Mouse (Mus musculus) liver, adult 10 weeks (tissue): ENCODE results near the gene Rab3d. TPM values are rescaled to one million over a fixed set of nuclear protein-coding genes. Genes with fewer than 3 reads are reported as not detected.

Experiments used
- polyA plus RNA-seq: library from polyadenylated mRNA; stranded (reverse); fragments of 350-450 nt; fragmentation: Illumina TruSeq; extraction: RNeasy Lipid Tissue Mini Kit (QIAGEN cat#74804); gene quantifications from one replicate; pipeline ENCODE4 v1.2.3, GENCODE M21; 2014; ENCODE audit warnings: low read depth, low replicate concordance

Rab3d gene
- polyA plus RNA-seq, result 1.7 TPM

GRCm38 (mm10) chr9:21918035-21918592 lies at the start of gene Rab3d:
Gene Rab3d (minus strand): TSS chr9:21918192.

GRCm38 (mm10) chr9:21963417-21963816 lies 45.4 kb upstream of the Rab3d start, which contains the start of gene Epor:
Gene Epor (minus strand): TSS chr9:21963506.

GRCm38 (mm10) chr9:21955570-21956281 lies 37.7 kb upstream of the Rab3d start, which contains the start of gene Swsap1:
Gene Swsap1 (plus strand): TSS chr9:21955755.

GRCm38 (mm10) chr9:21936692-21937570 lies 18.9 kb upstream of the Rab3d start, which contains the start of gene Plppr2:
Gene Plppr2 (plus strand): TSS chr9:21937033.

GRCm38 (mm10) chr9:21927208-21927753 lies 9.3 kb upstream of the Rab3d start, which contains the start of the genes Ccdc159 and Tmem205:
Gene Ccdc159 (plus strand): TSS chr9:21927471.
Gene Tmem205 (minus strand): TSS chr9:21927556.

Other genes with a start within 250 kb of the Rab3d start
- gene Ldlr, start 194.7 kb downstream of the Rab3d start, polyA plus RNA-seq, result 43.0 TPM
- gene Spc24, start 157.9 kb downstream of the Rab3d start, polyA plus RNA-seq, result 6.4 TPM
- 7.5 TPM for gene Kank2, start 119.4 kb downstream of the Rab3d start, polyA plus RNA-seq
- gene Angptl8, start 82.7 kb downstream of the Rab3d start, polyA plus RNA-seq, result not detected
- gene Dock6, start 65.6 kb downstream of the Rab3d start, polyA plus RNA-seq, result 3.8 TPM
- 1.5 TPM for gene Ccdc159, start 9.3 kb upstream of the Rab3d start, polyA plus RNA-seq
- 32.3 TPM for gene Tmem205, start 9.4 kb upstream of the Rab3d start, polyA plus RNA-seq
- 0.32 TPM for gene Plppr2, start 18.8 kb upstream of the Rab3d start, polyA plus RNA-seq
- gene Swsap1, start 37.6 kb upstream of the Rab3d start, polyA plus RNA-seq, result 3.7 TPM
- not detected for gene Epor, start 45.3 kb upstream of the Rab3d start, polyA plus RNA-seq
- gene Rgl3, start 71.3 kb upstream of the Rab3d start, polyA plus RNA-seq, result 3.0 TPM
- not detected for gene Ccdc151, start 84.4 kb upstream of the Rab3d start, polyA plus RNA-seq
- gene Prkcsh, start 84.6 kb upstream of the Rab3d start, polyA plus RNA-seq, result 9.6 TPM
- not detected for gene Elavl3, start 133.8 kb upstream of the Rab3d start, polyA plus RNA-seq
- not detected for gene Gm49318, start 153.1 kb upstream of the Rab3d start, polyA plus RNA-seq
- gene Zfp653, start 153.2 kb upstream of the Rab3d start, polyA plus RNA-seq, result 0.16 TPM
- gene Ecsit, start 167.2 kb upstream of the Rab3d start, polyA plus RNA-seq, result 8.2 TPM
- 0.50 TPM for gene Cnn1, start 181.0 kb upstream of the Rab3d start, polyA plus RNA-seq
- gene Elof1, start 199.0 kb upstream of the Rab3d start, polyA plus RNA-seq, result 9.1 TPM
- gene Acp5, start 217.5 kb upstream of the Rab3d start, polyA plus RNA-seq, result 14.5 TPM
- 5.8 TPM for gene Pigyl, start 238.7 kb upstream of the Rab3d start, polyA plus RNA-seq